ENCODE assay signal across 8 mouse cellular contexts in the genomic region with DNA sequence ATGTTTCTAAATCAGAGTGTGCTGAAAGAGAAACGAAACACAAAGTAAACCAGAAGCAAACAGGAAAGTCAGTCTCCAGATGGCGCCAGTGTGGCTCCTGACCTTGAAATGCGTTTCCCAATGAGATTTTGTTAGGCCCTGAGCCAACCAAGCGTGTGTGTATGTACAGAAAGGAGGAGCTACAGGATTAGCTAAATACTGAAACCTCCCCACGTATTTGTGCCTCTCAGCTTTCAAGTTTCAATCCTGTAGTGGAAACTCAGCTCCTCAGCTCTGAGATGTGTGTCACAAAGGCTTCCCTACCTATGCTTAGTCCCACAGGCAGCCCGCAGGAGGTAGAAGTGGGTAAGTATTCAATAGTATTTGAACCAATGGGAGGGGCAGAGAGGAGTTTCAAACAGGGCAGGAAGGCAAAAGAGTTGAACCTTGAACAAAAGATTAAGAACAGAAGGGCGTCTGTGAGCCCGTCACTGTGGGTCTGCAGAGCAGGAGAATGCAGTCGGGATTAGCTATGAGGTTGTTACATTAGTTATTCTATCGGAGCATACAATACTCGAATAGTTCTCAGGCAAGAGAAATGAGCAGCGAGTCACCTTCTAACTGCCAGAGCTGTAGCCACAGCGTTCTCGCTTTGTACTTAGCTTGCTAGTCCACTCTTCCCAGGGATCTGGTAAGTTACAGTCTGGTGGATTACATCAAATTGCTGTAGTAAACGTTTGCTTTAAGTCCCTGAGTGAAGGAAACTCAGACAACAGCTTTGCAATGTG. TPM values are rescaled to one million over a fixed set of nuclear protein-coding genes. Genes with fewer than 3 reads are reported as not detected.
A peak's percentile ranks its signal among the peaks of the same experiment; 100 is the strongest.
DNase-seq lines count a peak whose midpoint lies in the region; ATAC-seq lines count a peak whose summit lies in the region.

A gene (plus strand): TSS at position 213 of the 767 bp plus-strand sequence.

- 6% methylated on average over 15 of the region's 15 CpGs for WGBS in midbrain, embryonic 10.5 days

- peak; percentile 89 for ATAC-seq in inflammation-experienced regulatory T-cells, adult 6 months

- H3K27me3 ChIP-seq in midbrain, embryonic 10.5 days (ENCODE audit: low read depth, poor library complexity, severe bottlenecking), result no peaks in the 10 kb centered on the region

- peaks cover 13% of the 10 kb centered on the region for H3K4me1 ChIP-seq in midbrain, embryonic 10.5 days

- H3K27ac ChIP-seq in midbrain, embryonic 10.5 days (replicated peaks), result peak within 1 kb of the TSS; percentile 88

- H3K9me3 ChIP-seq in midbrain, embryonic 10.5 days (replicated peaks), result no peaks in the 10 kb centered on the region

- H3K4me3 ChIP-seq in midbrain, embryonic 10.5 days, result peak within 1 kb of the TSS; percentile 46

- intact Hi-C loops in left cerebral cortex, postnatal 36 days (cut with DNase I), result loop anchor here (2.0 to 10.0 kb wide), 2 partner anchors 56 to 286 kb away; a partner anchor contains a TSS

- DNase-seq in adrenal gland, postnatal 10 days, result peak; percentile 83
- DNase-seq in embryo, embryonic 11.5 days (ENCODE audit: low read depth, low spot score), result peak; percentile 45
- DNase-seq in gastrocnemius, postnatal 25 days, result peak; percentile 83
- DNase-seq in left cerebral cortex, postnatal 36 days (ENCODE audit: low spot score in 2 of 2), result peak; percentile 10 to 39
- peak; percentile 65 for DNase-seq in midbrain, embryonic 10.5 days (ENCODE audit: low spot score)
- DNase-seq in right cerebral cortex, postnatal 36 days (ENCODE audit: low spot score in 2 of 2), result peak; percentile 6 to 25
- DNase-seq in MN1 (ENCODE audit: low spot score), result no peak

- H3K36me3 ChIP-seq in midbrain, embryonic 10.5 days, result no peaks in the 10 kb centered on the region

RNA-seq across cellular contexts. Expression of the gene that starts here (rescaled TPM):
- total RNA-seq in adrenal gland, postnatal 10 days (2021), result 10 to 100 TPM; 78.5 to 78.6 TPM
- 10 to 100 TPM; 61.8 to 71.7 TPM for total RNA-seq in gastrocnemius, postnatal 25 days (2021)
- polyA plus RNA-seq in inflammation-experienced regulatory T-cells, adult 6 months (2017; shearing (Covaris generic)), result 10 to 100 TPM; 12.0 to 41.7 (median 33.6) TPM
- 1 to 10 TPM; 6.4 to 8.4 TPM for total RNA-seq in left cerebral cortex, postnatal 36 days (2021)
- not detected in 2 replicates for polyA plus RNA-seq in midbrain, embryonic 10.5 days (2016; fragmentation: Nextera tagmentation; extraction: Ambion mirVana)

Comparison
In these comparisons a context has a peak if more than half of its experiments do, and no peak if none do; other contexts are left out.
1. RNA of the gene that starts here (total RNA-seq): 78.5 to 78.6 TPM in adrenal gland, postnatal 10 days and 61.8 to 71.7 TPM in gastrocnemius, postnatal 25 days; 6.4 to 8.4 TPM in left cerebral cortex, postnatal 36 days; every median in the first group is over 4 times any median in the second.
2. RNA of the gene that starts here (polyA plus RNA-seq): 12.0 to 41.7 TPM in inflammation-experienced regulatory T-cells, adult 6 months; not detected in midbrain, embryonic 10.5 days; every median in the first group is over 10 times any median in the second.
3. Peak in DNase-seq, H3K4me3 ChIP-seq and H3K27ac ChIP-seq in midbrain, embryonic 10.5 days; RNA of the gene not detected or under 1 TPM.